Mouse (Mus musculus): ENCODE measurements at regions not wholly inside any gene's neighbourhood (a gene's known extent, or its start where the extent isn't known, plus 50 kb on each side); places are given as distances from the start of the nearest gene placed in this dataset.

- H3K4me3 ChIP-seq, result no peak overlapping the region
- DNase-seq (ENCODE audit: low spot score in 2 of 2), result no peak
- TF ChIP-seq CTCF (conservative IDR thresholded peaks at IDR 0.05), result no peak
- no peak overlapping the region for H3K27ac ChIP-seq
These were observed 721.5 kb upstream of the Kcnd2 start for GRCm38 (mm10) chr6:20493742-20494303.

DNA sequence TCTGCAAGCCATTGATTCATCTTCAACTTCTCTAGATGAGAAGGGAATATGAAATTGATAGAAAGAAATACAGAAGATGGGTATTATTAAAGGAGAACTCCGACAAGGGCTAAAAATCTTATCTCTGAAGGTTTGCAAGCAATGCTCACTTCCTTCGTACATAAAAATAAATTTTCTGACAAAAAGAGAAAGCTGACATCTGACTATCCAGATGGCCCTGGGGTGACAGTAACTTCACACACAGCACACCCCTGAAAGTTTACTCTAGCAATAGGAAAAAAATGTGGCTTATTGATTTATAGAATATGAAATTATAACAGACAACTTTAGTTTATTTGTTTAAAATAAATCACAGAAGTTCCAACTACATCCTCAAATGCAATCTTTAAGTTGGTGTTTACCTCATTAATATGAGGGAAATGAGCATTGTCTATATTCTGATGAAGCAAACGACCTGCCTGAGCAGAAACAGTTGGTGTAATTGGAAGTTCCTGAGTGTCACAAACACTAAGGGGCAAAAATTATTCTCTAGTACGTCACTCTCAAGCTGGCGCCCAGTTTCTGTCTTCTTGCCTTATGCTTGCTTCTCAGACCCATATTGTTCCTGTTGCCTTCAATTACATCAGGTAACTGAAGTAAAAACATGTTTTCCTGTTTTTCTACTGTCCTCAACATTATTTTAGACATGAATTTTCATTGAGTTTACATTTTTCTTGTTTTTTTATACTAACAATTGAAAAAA, 712.8 kb upstream of the Kcnd2 start:
- Histone ChIP-seq H3K4me3 (no peak overlapping the region), H3K27ac (0 out of 2 replicates have a peak overlapping the region, but pooled peaks have one; percentile 12)
- no peak for TF ChIP-seq CTCF (conservative IDR thresholded peaks at IDR 0.05)
- DNase-seq (ENCODE audit: low spot score in 2 of 2), result peak; percentile 13 to 19
